Mouse (Mus musculus): ENCODE results near the gene Baiap2l1. TPM values are rescaled to one million over a fixed set of nuclear protein-coding genes. Genes with fewer than 3 reads are reported as not detected.
A peak's percentile ranks its signal among the peaks of the same experiment; 100 is the strongest.

Gene Baiap2l1
- total RNA-seq, 1 experiment from 2014 or later: 8.2 TPM

- DNase-seq: no peak
Observed at GRCm38 (mm10) chr5:144256888-144257287, 101.0 kb downstream of the Baiap2l1 start.

GRCm38 (mm10) chr5:144256541-144256870 lies 101.4 kb downstream of the Baiap2l1 start:
- DNase-seq: no peak

- DNase-seq: peak; percentile 74
Observed at GRCm38 (mm10) chr5:144255632-144256540, 102.0 kb downstream of the Baiap2l1 start.

- DNase-seq: peak; percentile 92
Observed at GRCm38 (mm10) chr5:144254811-144255631, 102.9 kb downstream of the Baiap2l1 start.

- peak; percentile 89 for DNase-seq
Observed at GRCm38 (mm10) chr5:144254122-144254810, 103.6 kb downstream of the Baiap2l1 start.

- DNase-seq: no peak
Observed at GRCm38 (mm10) chr5:144253212-144253611, 104.7 kb downstream of the Baiap2l1 start.

- DNase-seq: no peak
Observed at GRCm38 (mm10) chr5:144251876-144252577, 105.9 kb downstream of the Baiap2l1 start.

- DNase-seq: no peak
Observed at GRCm38 (mm10) chr5:144249871-144250270, 108.0 kb downstream of the Baiap2l1 start.

GRCm38 (mm10) chr5:144247906-144248585 lies 109.9 kb downstream of the Baiap2l1 start:
- DNase-seq: peak; percentile 53

- no peak for DNase-seq
Observed at GRCm38 (mm10) chr5:144247307-144247706, 110.6 kb downstream of the Baiap2l1 start.

GRCm38 (mm10) chr5:144246669-144247068 lies 111.2 kb downstream of the Baiap2l1 start:
- DNase-seq: no peak

GRCm38 (mm10) chr5:144245592-144245991 lies 112.3 kb downstream of the Baiap2l1 start:
- no peak for DNase-seq

- no peak for DNase-seq
Observed at GRCm38 (mm10) chr5:144243901-144244487, 113.9 kb downstream of the Baiap2l1 start, which contains the start of gene Bri3. Bri3 (plus strand) TSS chr5:144244437.

GRCm38 (mm10) chr5:144238969-144239368 lies 118.9 kb downstream of the Baiap2l1 start:
- DNase-seq: no peak

- no peak for DNase-seq
Observed at GRCm38 (mm10) chr5:144234714-144235113, 123.2 kb downstream of the Baiap2l1 start.

GRCm38 (mm10) chr5:144234222-144234621 lies 123.7 kb downstream of the Baiap2l1 start:
- DNase-seq: no peak

GRCm38 (mm10) chr5:144232531-144232930 lies 125.4 kb downstream of the Baiap2l1 start:
- DNase-seq: no peak

- DNase-seq: no peak
Observed at GRCm38 (mm10) chr5:144231410-144231809, 126.5 kb downstream of the Baiap2l1 start.

- DNase-seq: no peak
Observed at GRCm38 (mm10) chr5:144230216-144230615, 127.7 kb downstream of the Baiap2l1 start.

- DNase-seq: no peak
Observed at GRCm38 (mm10) chr5:144226220-144226619, 131.7 kb downstream of the Baiap2l1 start.

All from adrenal gland, postnatal 14 days (tissue).